Mouse (Mus musculus) hindbrain, embryonic 15.5 days (tissue): Measurements from ENCODE around the gene Negr1. TPM values are rescaled to one million over a fixed set of nuclear protein-coding genes. Genes with fewer than 3 reads are reported as not detected.

Experiments
- ATAC-seq: fragments of 200-750 bp; cut with Nextera tagmentation; 2 replicates; pipeline ENCODE4 v1.8.0; 2017; ENCODE audit warnings: low read depth, moderate number of reproducible peaks, moderate TSS enrichment; ENCODE audit not compliant: low FRiP score
- H3K27ac ChIP-seq: fragments of 300-500 bp; sonication (generic); replicated peaks from 2 replicates; pipeline ENCODE4 v1.5.1; 2015; ENCODE audit warnings: mild to moderate bottlenecking, inconsistent platforms
- H3K27me3 ChIP-seq: fragments of 300-500 bp; sonication (generic); 2 replicates; pipeline ENCODE4 v1.6.1; 2015; ENCODE audit warnings: control low read depth, inconsistent platforms
- H3K36me3 ChIP-seq: fragments of 300-500 bp; sonication (generic); 2 replicates; pipeline ENCODE4 v1.6.1; 2015; ENCODE audit warnings: control low read depth, inconsistent platforms
- H3K4me1 ChIP-seq: fragments of 300-500 bp; sonication (generic); replicated peaks from 2 replicates; pipeline ENCODE4 v1.6.1; 2015; ENCODE audit warnings: control low read depth, inconsistent platforms
- H3K4me2 ChIP-seq: fragments of 300-500 bp; sonication (generic); 2 replicates; pipeline ENCODE4 v1.6.1; 2015; ENCODE audit warnings: moderate library complexity, mild to moderate bottlenecking, inconsistent platforms
- H3K4me3 ChIP-seq: fragments of 300-500 bp; sonication (generic); 2 replicates; pipeline ENCODE4 v1.5.1; 2015; ENCODE audit warnings: mild to moderate bottlenecking, inconsistent platforms
- H3K9ac ChIP-seq: fragments of 300-500 bp; sonication (generic); 2 replicates; pipeline ENCODE4 v1.6.1; 2015; ENCODE audit warnings: inconsistent platforms
- H3K9me3 ChIP-seq: fragments of 300-500 bp; sonication (generic); 2 replicates; pipeline ENCODE4 v1.6.1; 2016; ENCODE audit warnings: control low read depth, inconsistent platforms
- WGBS: fragments of 180-500 bp; shearing (Covaris S2); methylation state at CpG from one replicate; pipeline ENCODE4 v1.1.7; 2015; 5-methylcytosine and 5-hydroxymethylcytosine counted together
- polyA plus RNA-seq: library from polyadenylated mRNA; unstranded; fragments of >200 nt; fragmentation: Nextera tagmentation; extraction: Ambion mirVana; gene quantifications from 2 replicates; pipeline ENCODE4 v1.2.1, GENCODE M21; 2015

Negr1 gene
- polyA plus RNA-seq, 1 experiment from 2014 or later: 53.7 TPM

DNA sequence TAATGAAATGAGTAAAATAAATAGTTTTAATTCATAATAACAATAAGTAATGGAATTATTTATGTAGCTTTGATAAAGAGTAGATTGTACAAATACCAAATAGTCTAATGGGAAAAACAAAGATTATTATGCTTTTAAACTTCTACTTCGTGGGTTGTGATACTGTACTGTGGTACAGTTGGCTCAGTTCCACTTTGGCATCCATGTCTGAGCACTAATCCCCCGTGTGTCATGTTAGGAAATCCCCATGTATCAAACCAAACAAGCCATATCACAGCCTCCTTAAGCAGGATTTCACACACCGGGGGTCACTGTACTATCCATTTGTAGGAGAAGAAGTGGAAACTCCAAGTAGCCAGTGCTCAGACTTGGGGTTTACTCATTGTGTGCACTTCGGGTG lies 329.4 kb downstream of the Negr1 start:
- Histone ChIP-seq H3K36me3 (no peaks in the 10 kb centered on the region), H3K4me3 (no peak overlapping the region), H3K4me1 (no peaks in the 10 kb centered on the region; the same call in 1 of the 2 replicates), H3K9ac (no peak overlapping the region), H3K27ac (no peak overlapping the region), H3K27me3 (no peaks in the 10 kb centered on the region), H3K4me2 (no peak overlapping the region), H3K9me3 (no peaks in the 10 kb centered on the region)
- no peak for ATAC-seq
- WGBS: 78% methylated on average over 4 of the region's 4 CpGs

DNA sequence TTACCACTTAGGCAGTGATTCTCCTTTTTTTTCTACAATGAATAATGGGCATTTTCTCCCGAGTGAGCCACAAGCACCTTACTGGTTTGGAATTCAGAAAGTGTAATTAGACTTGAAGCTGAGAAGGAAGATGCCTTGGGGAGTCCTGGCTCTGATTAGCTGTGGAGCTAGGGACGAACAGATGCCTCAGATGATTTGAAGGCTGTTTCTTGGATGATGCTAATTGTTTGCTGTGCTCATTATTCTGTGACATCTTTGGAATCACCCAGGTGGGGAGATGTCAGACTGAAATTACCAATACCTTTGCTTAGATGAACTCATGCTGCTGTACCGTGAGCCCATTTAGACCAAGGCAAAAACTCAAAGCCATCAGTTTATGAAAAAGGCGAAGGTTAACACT lies 333.7 kb downstream of the Negr1 start:
- peak overlapping the region; percentile 7; the same call in 1 of the 2 replicates for H3K27ac ChIP-seq
- H3K9me3 ChIP-seq: no peaks in the 10 kb centered on the region
- H3K9ac ChIP-seq: no peak overlapping the region

DNA sequence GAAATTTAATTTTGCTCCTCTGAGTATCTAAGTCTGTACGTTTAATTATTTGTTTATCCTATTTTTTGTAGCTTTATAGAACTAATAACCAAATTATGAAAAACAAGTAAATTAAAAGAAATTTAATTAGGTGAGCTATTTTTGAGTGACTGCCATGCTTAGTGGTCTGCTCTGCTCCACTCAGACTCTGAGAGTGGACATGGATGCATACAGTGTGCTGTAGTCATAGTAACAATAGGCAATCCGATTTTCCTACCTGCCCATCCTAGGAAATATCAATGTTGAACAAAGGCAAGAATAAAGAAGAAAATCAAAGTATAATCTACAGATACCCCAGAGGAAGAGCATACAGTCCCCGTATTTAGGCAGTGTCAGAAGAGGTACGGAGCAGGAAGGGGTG lies 334.5 kb downstream of the Negr1 start:
- WGBS: 78% methylated on average over 4 of the region's 4 CpGs
- H3K27ac ChIP-seq: no peak overlapping the region
- ATAC-seq: no peak
- H3K36me3 ChIP-seq: no peaks in the 10 kb centered on the region
- H3K9me3 ChIP-seq: no peaks in the 10 kb centered on the region
- H3K27me3 ChIP-seq: no peaks in the 10 kb centered on the region
- H3K9ac ChIP-seq: no peak overlapping the region
- no peak overlapping the region for H3K4me3 ChIP-seq
- H3K4me2 ChIP-seq: no peak overlapping the region
- H3K4me1 ChIP-seq: no peaks in the 10 kb centered on the region; the same call in 1 of the 2 replicates

More for the DNA sequence above, 333.7 kb downstream of the Negr1 start:
- no peaks in the 10 kb centered on the region for H3K36me3 ChIP-seq
- no peak overlapping the region for H3K4me3 ChIP-seq
- no peaks in the 10 kb centered on the region for H3K27me3 ChIP-seq
- H3K4me1 ChIP-seq: no peaks in the 10 kb centered on the region; the same call in 1 of the 2 replicates
- H3K4me2 ChIP-seq: no peak overlapping the region
- no peak for ATAC-seq
- 40% methylated on average over 4 of the region's 4 CpGs for WGBS

DNA sequence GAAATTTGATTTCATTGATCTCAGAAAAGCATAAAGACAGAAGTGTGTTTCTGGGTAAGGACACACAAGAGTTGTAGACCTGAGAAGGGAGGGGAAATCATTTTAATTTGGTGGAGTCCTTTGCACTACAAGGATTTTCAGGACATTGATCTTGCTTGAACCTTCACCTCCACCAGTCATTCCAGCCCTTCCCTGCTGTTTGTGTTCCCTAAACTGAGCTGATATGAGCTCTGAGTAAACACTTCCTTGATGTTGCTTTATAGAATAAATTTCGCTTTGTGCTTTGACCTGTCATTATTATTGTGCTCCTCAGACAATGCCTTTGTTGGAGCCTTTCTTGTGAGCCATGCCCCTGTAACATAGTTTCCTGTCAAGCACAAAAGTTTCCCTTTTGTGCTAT lies 335.0 kb downstream of the Negr1 start:
- Histone ChIP-seq H3K36me3 (no peaks in the 10 kb centered on the region), H3K4me3 (no peak overlapping the region), H3K4me2 (no peak overlapping the region), H3K27me3 (no peaks in the 10 kb centered on the region), H3K9me3 (no peaks in the 10 kb centered on the region), H3K4me1 (no peaks in the 10 kb centered on the region; the same call in 1 of the 2 replicates), H3K9ac (no peak overlapping the region), H3K27ac (no peak overlapping the region)
- ATAC-seq: no peak
- WGBS: 57% methylated on average over 1 of the region's 1 CpGs

DNA sequence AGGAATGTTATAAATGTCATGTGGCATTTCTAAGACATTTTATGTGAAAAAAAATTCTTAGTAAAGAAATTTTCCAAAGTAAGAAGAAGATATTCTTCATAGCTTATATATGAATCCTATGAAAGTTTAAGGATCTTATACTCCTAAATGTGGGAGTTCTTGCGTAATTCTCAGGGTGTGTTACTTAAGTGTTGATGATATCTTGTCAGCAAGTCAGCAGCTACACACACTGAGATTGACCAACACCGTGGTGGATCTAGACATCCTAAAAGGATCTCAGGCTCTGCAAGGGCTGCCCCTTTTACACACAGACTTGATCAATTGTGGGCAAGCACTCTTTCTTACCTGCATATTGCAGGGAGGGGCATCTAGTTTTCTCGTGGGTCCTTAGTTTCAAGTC lies 339.5 kb downstream of the Negr1 start:
- H3K36me3 ChIP-seq: no peaks in the 10 kb centered on the region
- H3K4me3 ChIP-seq: no peak overlapping the region
- no peaks in the 10 kb centered on the region for H3K27me3 ChIP-seq
- WGBS: 94% methylated on average over 3 of the region's 3 CpGs
- H3K4me2 ChIP-seq: no peak overlapping the region
- no peaks in the 10 kb centered on the region for H3K9me3 ChIP-seq
- H3K4me1 ChIP-seq: no peaks in the 10 kb centered on the region
- ATAC-seq: no peak
- H3K9ac ChIP-seq: no peak overlapping the region
- H3K27ac ChIP-seq: no peak overlapping the region

DNA sequence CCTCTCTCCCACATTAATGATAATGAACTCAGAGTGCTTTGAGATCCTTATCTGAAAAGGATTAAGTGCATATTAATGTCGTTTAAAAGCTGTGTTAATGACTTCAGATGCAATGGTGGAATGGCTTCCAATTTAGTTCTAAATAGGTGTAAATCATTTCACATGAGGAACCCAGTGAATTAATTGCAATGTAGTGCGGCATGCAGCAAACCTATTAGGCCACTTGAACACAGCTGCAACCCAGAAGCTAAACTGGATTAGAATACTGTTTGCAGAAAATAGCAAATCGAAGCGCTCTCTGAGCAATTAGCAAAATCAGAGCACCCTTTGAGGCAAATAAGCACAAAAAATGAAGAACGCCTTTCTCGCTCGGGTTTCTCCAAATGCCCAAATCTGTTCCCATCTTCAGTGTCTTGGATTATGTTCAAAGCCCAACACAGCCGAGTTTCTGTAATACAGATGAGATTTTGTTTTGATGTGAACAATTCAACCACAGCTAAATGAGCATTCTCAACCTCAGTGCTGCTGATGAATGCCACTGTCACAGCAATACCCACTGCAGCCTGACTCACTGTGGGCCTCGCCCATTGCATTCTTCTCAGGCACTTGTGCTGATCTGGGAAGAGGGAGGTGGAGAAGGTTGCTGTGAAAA lies 342.5 kb downstream of the Negr1 start:
- H3K4me1 ChIP-seq: no peaks in the 10 kb centered on the region; the same call in 1 of the 2 replicates
- H3K27ac ChIP-seq: no peak overlapping the region
- H3K4me3 ChIP-seq: no peak overlapping the region
- H3K4me2 ChIP-seq: no peak overlapping the region
- no peaks in the 10 kb centered on the region for H3K36me3 ChIP-seq
- no peak overlapping the region for H3K9ac ChIP-seq
- ATAC-seq: no peak
- H3K9me3 ChIP-seq: no peaks in the 10 kb centered on the region
- WGBS: 48% methylated on average over 9 of the region's 9 CpGs
- H3K27me3 ChIP-seq: no peaks in the 10 kb centered on the region

DNA sequence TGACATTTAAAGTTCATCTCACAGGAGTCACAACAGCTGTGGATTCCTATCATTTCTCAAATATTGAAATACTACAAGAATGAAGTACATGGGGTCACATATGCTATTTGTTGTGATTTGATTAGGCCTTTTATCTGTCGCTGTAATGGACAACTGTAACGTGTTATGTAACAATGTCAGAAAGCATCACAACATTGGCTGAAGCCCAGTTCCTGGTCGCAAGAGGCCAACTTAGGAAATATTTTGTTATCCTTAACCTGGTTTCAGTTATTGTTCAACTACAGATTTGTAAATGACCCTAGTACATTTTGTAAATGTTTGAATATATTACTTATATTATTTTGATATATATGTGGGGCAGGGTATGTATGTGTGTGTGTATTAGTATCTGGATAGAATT lies 351.2 kb downstream of the Negr1 start:
- Histone ChIP-seq H3K9ac (no peak overlapping the region), H3K27ac (no peak overlapping the region), H3K4me2 (no peak overlapping the region), H3K9me3 (no peaks in the 10 kb centered on the region), H3K4me1 (no peaks in the 10 kb centered on the region), H3K36me3 (no peaks in the 10 kb centered on the region), H3K4me3 (no peak overlapping the region), H3K27me3 (no peaks in the 10 kb centered on the region)
- 90% methylated on average over 3 of the region's 3 CpGs for WGBS
- ATAC-seq: no peak

DNA sequence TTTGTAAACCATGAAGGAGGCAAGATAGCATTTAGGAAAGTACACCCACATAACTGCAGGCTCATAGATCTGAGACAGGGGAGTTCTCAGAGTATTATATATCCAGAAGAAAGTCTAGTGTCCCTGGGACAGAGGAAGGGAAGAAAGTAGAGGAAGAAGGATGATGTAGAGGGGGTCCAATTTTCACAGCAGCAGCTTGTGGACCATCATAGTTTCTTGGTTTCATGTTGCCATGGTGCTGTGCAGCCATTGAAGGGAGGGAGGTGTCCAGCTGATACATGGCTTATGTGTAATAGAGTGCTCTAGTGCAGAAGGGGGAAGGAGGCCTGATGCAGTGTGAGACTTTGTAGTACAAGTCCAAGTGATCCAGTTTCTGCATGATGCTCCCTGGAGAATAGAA lies 359.8 kb downstream of the Negr1 start:
- H3K9ac ChIP-seq: no peak overlapping the region
- no peaks in the 10 kb centered on the region for H3K27me3 ChIP-seq
- ATAC-seq: peak; percentile 46; the same call in 1 of the 2 replicates
- H3K4me3 ChIP-seq: no peak overlapping the region
- no peaks in the 10 kb centered on the region for H3K4me1 ChIP-seq
- H3K4me2 ChIP-seq: no peak overlapping the region
- H3K9me3 ChIP-seq: no peaks in the 10 kb centered on the region
- no peaks in the 10 kb centered on the region for H3K36me3 ChIP-seq
- no peak overlapping the region for H3K27ac ChIP-seq

DNA sequence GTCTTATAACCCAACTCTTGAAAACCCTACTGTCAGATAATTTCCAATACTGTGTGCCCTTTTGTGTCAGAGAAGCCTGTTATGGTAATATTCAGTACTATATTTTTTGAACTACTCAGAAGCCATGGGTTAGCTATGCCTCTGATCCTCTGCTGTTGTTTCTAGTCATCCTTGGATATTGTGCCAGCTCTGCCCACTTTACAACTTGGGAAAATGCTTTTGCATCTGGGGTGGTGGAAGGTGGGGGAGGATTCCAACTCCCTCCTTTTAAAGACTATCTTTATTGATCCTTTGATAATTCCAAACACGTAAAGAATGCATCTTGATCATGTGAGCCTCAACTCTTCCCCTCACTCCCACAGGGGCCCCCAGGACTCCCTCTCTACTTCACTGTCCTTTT lies 361.6 kb downstream of the Negr1 start:
- Histone ChIP-seq H3K27me3 (no peaks in the 10 kb centered on the region), H3K4me3 (no peak overlapping the region), H3K4me2 (no peak overlapping the region), H3K4me1 (no peaks in the 10 kb centered on the region), H3K9ac (no peak overlapping the region), H3K9me3 (no peaks in the 10 kb centered on the region), H3K27ac (no peak overlapping the region), H3K36me3 (no peaks in the 10 kb centered on the region)
- WGBS: 59% methylated on average over 1 of the region's 1 CpGs
- no peak for ATAC-seq

DNA sequence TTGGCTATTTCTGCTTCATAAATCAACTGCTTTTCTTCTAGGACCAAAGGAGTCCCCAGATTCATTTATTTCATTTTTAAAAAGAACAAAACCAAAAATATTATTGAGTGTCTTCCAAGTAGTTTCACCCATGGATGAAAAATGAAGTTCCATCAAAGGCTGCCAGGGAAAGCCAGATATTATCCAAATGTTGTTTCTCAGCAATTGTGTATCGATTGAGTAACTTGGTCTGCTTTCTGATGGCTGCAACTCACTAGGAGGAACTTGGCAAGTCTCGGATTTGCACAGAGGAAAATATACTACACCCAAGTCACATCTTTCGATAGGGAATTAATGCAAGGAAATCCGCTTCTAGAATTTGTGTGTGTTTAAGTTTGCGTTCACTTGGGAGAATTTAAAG lies 363.5 kb downstream of the Negr1 start:
- Histone ChIP-seq H3K27ac (no peak overlapping the region), H3K4me3 (no peak overlapping the region), H3K4me2 (no peak overlapping the region), H3K4me1 (no peaks in the 10 kb centered on the region), H3K36me3 (no peaks in the 10 kb centered on the region), H3K9ac (no peak overlapping the region), H3K9me3 (no peaks in the 10 kb centered on the region), H3K27me3 (no peaks in the 10 kb centered on the region)
- 93% methylated on average over 5 of the region's 5 CpGs for WGBS
- no peak for ATAC-seq

DNA sequence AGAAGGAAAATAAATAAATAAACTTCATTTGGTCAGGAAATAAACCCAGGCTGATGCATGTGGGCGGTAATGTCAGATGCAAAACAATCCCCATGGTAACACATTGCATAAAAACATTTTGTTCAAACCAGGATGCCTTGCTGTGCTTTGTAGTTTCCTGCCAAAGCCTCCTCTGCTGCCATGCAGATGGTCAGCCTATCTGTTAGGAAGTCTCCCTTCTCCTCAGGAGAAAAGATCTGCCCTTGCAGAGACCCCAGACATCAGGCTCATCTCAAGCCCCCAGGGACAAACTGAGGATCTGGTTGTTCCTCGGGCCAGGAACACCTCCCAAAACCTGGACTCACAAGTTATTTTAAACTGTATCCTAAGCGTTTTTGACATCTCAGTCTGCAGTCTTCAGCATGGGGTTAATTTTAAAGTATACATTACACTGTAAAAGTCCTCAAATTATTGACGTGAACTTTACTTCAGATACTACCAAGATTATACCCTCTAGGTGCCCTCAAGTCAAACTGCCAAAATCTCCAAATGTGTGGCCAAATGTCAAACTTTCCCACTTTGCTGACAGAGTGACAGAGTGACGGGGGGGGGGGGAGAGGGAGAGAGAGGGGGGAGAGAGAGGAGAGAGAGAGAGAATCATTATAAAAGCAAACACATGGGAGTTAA lies 366.9 kb downstream of the Negr1 start:
- H3K4me1 ChIP-seq: no peaks in the 10 kb centered on the region
- H3K4me2 ChIP-seq: no peak overlapping the region
- H3K27me3 ChIP-seq: no peaks in the 10 kb centered on the region
- no peak overlapping the region for H3K27ac ChIP-seq
- H3K4me3 ChIP-seq: no peak overlapping the region
- no peaks in the 10 kb centered on the region for H3K9me3 ChIP-seq
- no peak overlapping the region for H3K9ac ChIP-seq
- peak; percentile 54; the same call in 1 of the 2 replicates for ATAC-seq
- no peaks in the 10 kb centered on the region for H3K36me3 ChIP-seq
- WGBS: 63% methylated on average over 5 of the region's 5 CpGs

DNA sequence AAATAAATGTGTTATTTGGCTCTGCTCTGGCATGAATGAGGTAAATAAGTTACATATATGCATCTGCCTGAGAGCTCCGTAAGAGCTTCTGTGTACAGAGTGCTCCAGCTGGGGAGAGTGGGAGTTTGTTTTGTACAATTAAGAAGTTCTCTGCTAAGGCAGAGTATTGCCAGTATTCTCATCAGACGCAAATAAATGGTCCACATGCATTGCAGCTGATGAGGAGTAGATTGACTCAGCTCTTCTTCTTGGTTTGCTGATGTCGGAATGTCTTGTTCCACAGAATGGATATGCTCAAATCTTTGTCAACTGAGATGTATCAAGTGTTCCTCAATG lies 367.4 kb downstream of the Negr1 start:
- Histone ChIP-seq H3K9ac (no peak overlapping the region), H3K4me2 (no peak overlapping the region), H3K36me3 (no peaks in the 10 kb centered on the region), H3K4me1 (no peaks in the 10 kb centered on the region), H3K27ac (no peak overlapping the region), H3K9me3 (no peaks in the 10 kb centered on the region), H3K27me3 (no peaks in the 10 kb centered on the region), H3K4me3 (no peak overlapping the region)
- WGBS: 70% methylated on average over 3 of the region's 3 CpGs
- no peak for ATAC-seq
